Mouse (Mus musculus) ovary, adult 10 weeks (tissue): Measurements from ENCODE around the gene Tcstv1. TPM values are rescaled to one million over a fixed set of nuclear protein-coding genes. Genes with fewer than 3 reads are reported as not detected.

Experiments
- polyA plus RNA-seq: library from polyadenylated mRNA; stranded (reverse); fragments of 350-450 nt; fragmentation: Illumina TruSeq; extraction: RNeasy Lipid Tissue Mini Kit (QIAGEN cat#74804); gene quantifications from one replicate; pipeline ENCODE4 v1.2.3, GENCODE M21; 2014

The Tcstv1 gene
- polyA plus RNA-seq: 2.1 TPM

GRCm38 (mm10) chr13:119894685-119895084 is at the start of gene Tcstv1:
Tcstv1 (minus strand) TSS chr13:119894785.

GRCm38 (mm10) chr13:119929172-119929571 is 34.6 kb upstream of the Tcstv1 start, which contains the start of gene Gm21761:
Gm21761 (minus strand) TSS chr13:119929272.

Other genes starting within 250 kb of the Tcstv1 start
- gene Hmgcs1, start 204.4 kb downstream of the Tcstv1 start, polyA plus RNA-seq: 362 TPM
- gene Nim1k, start 138.9 kb downstream of the Tcstv1 start, polyA plus RNA-seq: 3.8 TPM
- gene Zfp131, start 103.9 kb downstream of the Tcstv1 start, polyA plus RNA-seq: 111 TPM
- not detected for gene AF067063, start 64.6 kb downstream of the Tcstv1 start, polyA plus RNA-seq
- 1.1 TPM for gene D13Ertd608e, start 58.8 kb downstream of the Tcstv1 start, polyA plus RNA-seq
- gene Gm21761, start 34.5 kb upstream of the Tcstv1 start, polyA plus RNA-seq: not detected
- not detected for gene B020031M17Rik, start 56.0 kb upstream of the Tcstv1 start, polyA plus RNA-seq
- gene Gm36079, start 132.2 kb upstream of the Tcstv1 start, polyA plus RNA-seq: not detected
- gene Gm21188, start 157.4 kb upstream of the Tcstv1 start, polyA plus RNA-seq: 6.3 TPM
- gene Gm20767, start 245.5 kb upstream of the Tcstv1 start, polyA plus RNA-seq: not detected